Mouse (Mus musculus) bone marrow macrophage, adult 2 months (primary cell): ENCODE results near the gene Celsr1.

ENCODE experiments used
- CTCF ChIP-seq: IDR thresholded peaks from 2 replicates; pipeline ENCODE4 v1.5.1; 2012; ENCODE audit warnings: low read depth, mild to moderate bottlenecking, low read length, moderate library complexity
- POLR2A ChIP-seq: IDR thresholded peaks from 2 replicates; pipeline ENCODE4 v1.6.1; 2012; ENCODE audit warnings: mild to moderate bottlenecking, low read depth, low read length, borderline replicate concordance

GRCm38 (mm10) chr15:86034021-86034523 lies 495 bp upstream of the Celsr1 start:
- TF ChIP-seq POLR2A (no peak), CTCF (no peak)
